Mouse (Mus musculus) G1E (cell line): ENCODE data around the gene Gng12. TPM values are rescaled to one million over a fixed set of nuclear protein-coding genes. Genes with fewer than 3 reads are reported as not detected.
"Not testable (repeated sequence)": the region's sequence is repeated elsewhere in the genome, so short reads cannot be mapped to it uniquely, and the experiment has no call there.

Experiments
- ATAC-seq: 2 replicates; pipeline ENCODE4 v1.8.0; 2016; ENCODE audit warnings: mild to moderate bottlenecking; ENCODE audit not compliant: insufficient number of reproducible peaks, poor library complexity, low FRiP score, severe bottlenecking; ENCODE audit errors: extremely low read depth
- DNase-seq: peaks from one replicate; pipeline ENCODE4 v3.0.0; 2012; ENCODE audit warnings: low spot score
- H3K27me3 ChIP-seq: 2 replicates; pipeline ENCODE4 v1.6.1; 2012; ENCODE audit warnings: mild to moderate bottlenecking, low read length, inconsistent platforms; ENCODE audit not compliant: insufficient read depth
- H3K36me3 ChIP-seq: replicated peaks from 2 replicates; pipeline ENCODE3; 2012; ENCODE audit warnings: mild to moderate bottlenecking, inconsistent platforms
- H3K4me1 ChIP-seq: 2 replicates; pipeline ENCODE4 v1.6.1; 2012; ENCODE audit warnings: low read depth, low read length, inconsistent platforms, mixed read lengths; ENCODE audit not compliant: insufficient read depth
- H3K4me3 ChIP-seq: 2 replicates; pipeline ENCODE4 v1.5.1; 2012; ENCODE audit warnings: low read depth, mild to moderate bottlenecking, inconsistent platforms, low read length, moderate library complexity, mixed read lengths
- H3K9me3 ChIP-seq: replicated peaks from 2 replicates; pipeline ENCODE4 v1.6.1; 2012; ENCODE audit warnings: inconsistent platforms
- CTCF ChIP-seq: IDR thresholded peaks from 2 replicates; pipeline ENCODE4 v1.5.1; 2012; ENCODE audit warnings: low read depth, low read length, inconsistent platforms, mixed read lengths
- GATA1 ChIP-seq: IDR thresholded peaks from 2 replicates; pipeline ENCODE4 v1.6.1; 2012; ENCODE audit warnings: borderline replicate concordance, low read length, inconsistent platforms, mixed read lengths
- GATA2 ChIP-seq: IDR thresholded peaks from 2 replicates; pipeline ENCODE4 v1.6.1; 2012; ENCODE audit warnings: low read depth, low read length, inconsistent platforms, borderline replicate concordance
- POLR2AphosphoS5 ChIP-seq: IDR thresholded peaks from 2 replicates; pipeline ENCODE4 v1.6.1; 2012; ENCODE audit warnings: low read depth, low read length, inconsistent platforms; ENCODE audit not compliant: insufficient replicate concordance
- TAL1 ChIP-seq: conservative IDR thresholded peaks from 2 replicates; pipeline ENCODE4 v1.6.1; 2012; ENCODE audit warnings: low read depth, low read length, inconsistent platforms, mixed read lengths
- polyA plus RNA-seq: library from polyadenylated mRNA; stranded (reverse); fragments of >175 nt; gene quantifications from 2 replicates; pipeline ENCODE4 v1.2.3, GENCODE M21; 2012
- total RNA-seq, 2 experiments: library from RNA; stranded (forward) in 1 of 2; stranded (reverse) in 1 of 2; fragments of 200-1000 nt in 1 of 2; fragments of >200 nt in 1 of 2; fragmentation: Nextera tagmentation in 1 of 2; gene quantifications; 2 replicates each; pipeline ENCODE4 v1.2.3; 2014 to 2017

Gng12 gene
- total and polyA plus RNA-seq, 3 experiments, result 0.11 to 0.53 TPM; not detected in 1

DNA sequence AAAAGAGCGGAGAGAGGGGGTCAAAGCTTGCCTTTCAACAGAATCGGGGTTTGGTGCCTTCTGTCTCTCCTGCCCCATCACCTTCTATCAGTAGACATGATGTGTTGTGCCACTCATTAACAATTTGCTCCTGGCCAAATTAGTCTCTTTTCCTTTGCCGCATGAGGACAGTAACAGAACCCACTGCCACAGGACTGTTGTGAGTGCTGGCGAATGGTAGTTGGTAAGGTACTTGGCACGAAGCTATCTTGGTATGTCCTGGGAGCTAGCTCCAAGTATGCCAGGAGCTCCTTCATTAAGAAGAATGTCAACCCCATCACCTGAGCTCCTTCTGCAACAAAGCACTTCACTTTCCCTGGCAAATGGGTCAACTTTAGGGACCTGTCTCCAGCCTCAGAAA lies 134.6 kb downstream of the Gng12 start:
- H3K27me3 ChIP-seq, result no peaks in the 10 kb centered on the region

GRCm38 (mm10) chr6:67032551-67032950 lies 136.4 kb downstream of the Gng12 start:
- peaks cover 47% of the 10 kb centered on the region for H3K4me1 ChIP-seq
- not testable (repeated sequence) for DNase-seq, ATAC-seq, H3K4me3 ChIP-seq, H3K27me3 ChIP-seq, H3K9me3 ChIP-seq, H3K36me3 ChIP-seq

More for the DNA sequence above, 134.6 kb downstream of the Gng12 start:
- ATAC-seq (no peak), DNase-seq (no peak)
- H3K36me3 ChIP-seq, result peaks cover 4% of the 10 kb centered on the region
- H3K4me3 ChIP-seq, result no peak overlapping the region
- H3K4me1 ChIP-seq, result peaks cover 56% of the 10 kb centered on the region
- TF ChIP-seq GATA1 (no peak), TAL1 (no peak), CTCF (no peak), GATA2 (no peak)
- no peaks in the 10 kb centered on the region for H3K9me3 ChIP-seq

DNA sequence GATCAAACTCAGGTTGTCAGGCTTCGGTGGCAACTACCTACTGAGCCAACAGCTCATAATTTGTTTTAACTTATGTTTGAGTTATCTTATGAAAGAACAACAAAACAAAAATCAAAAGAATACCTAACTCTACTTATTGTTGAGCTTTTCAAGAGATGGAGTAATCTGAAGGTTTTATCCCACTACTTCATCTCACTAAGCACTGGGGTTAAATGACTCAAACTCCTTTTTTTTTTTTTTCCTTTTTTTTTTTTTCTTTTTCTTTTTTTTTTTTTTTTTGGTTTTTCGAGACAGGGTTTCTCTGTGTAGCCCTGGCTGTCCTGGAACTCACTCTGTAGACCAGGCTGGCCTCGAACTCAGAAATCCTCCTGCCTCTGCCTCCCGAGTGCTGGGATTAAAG lies 136.8 kb downstream of the Gng12 start:
- peaks cover 48% of the 10 kb centered on the region for H3K4me1 ChIP-seq
- DNase-seq, H3K27me3 ChIP-seq, ATAC-seq, H3K36me3 ChIP-seq, H3K4me3 ChIP-seq, H3K9me3 ChIP-seq: not testable (repeated sequence)

DNA sequence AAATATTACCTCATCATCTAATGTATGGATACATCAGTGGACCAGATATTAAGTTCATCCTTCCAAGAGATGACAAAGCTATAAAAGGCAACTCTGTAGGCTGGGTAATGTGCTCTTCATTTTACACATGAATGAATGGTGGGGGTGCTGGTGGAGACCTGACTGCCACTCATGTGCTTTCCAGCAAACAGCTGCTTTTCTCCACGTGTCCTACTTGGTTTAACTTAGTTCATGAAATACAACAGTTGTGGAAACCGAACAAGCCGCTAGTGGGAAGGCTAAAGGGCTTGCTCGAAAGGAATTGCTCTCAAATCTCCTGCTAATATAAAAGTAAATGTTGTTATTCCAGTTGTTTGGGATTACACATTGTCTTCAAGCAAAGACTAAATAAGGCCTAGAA lies 137.4 kb downstream of the Gng12 start:
- no peak for ATAC-seq
- TF ChIP-seq CTCF, result no peak
- no peak for TF ChIP-seq GATA2
- TF ChIP-seq POLR2AphosphoS5, result no peak
- no peak for TF ChIP-seq TAL1
- no peak for TF ChIP-seq GATA1
- no peak overlapping the region; the same call in 1 of the 2 replicates for H3K4me3 ChIP-seq
- no peaks in the 10 kb centered on the region for H3K27me3 ChIP-seq
- no peak for DNase-seq
- no peaks in the 10 kb centered on the region for H3K9me3 ChIP-seq
- peaks cover 8% of the 10 kb centered on the region for H3K36me3 ChIP-seq
- peaks cover 49% of the 10 kb centered on the region for H3K4me1 ChIP-seq

DNA sequence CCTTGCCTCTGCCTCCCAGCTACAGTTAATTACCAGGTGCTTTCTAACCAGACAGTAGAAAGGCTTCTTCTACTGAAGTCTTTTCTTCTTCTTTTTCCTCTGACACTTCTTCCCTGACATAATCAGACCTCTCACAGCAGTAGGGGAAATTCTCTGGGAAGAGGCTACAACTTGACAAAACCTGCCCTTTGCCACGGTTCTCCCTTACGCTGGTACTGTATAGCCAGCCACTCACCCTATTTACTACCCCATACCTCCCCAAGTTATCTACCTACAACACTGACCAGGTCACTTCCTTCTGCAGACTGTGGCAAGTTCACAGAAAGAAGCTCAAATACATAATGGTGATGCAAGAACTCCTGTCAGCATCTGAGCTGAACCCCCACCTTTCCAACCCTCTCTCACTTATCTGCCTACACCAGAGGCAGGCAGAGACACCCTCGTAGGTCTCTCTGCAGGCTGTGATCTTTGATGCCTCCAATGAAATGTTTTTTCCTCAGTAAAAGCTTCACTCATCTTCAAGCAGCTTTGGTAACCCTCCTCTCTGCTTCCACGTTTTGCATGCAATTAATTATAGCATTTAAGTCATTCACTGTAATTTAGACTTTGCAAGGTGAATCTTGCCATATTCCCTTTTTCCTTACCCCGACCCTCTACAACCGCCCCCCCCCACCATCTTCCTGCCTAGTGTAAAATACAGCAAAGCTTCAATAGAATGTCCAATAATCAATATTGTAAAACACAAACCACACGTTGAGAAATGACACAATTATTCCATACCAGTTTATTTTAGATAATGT lies 138.3 kb downstream of the Gng12 start:
- Histone ChIP-seq H3K4me1 (peaks cover 46% of the 10 kb centered on the region), H3K27me3 (no peaks in the 10 kb centered on the region), H3K9me3 (no peaks in the 10 kb centered on the region), H3K4me3 (peak overlapping the region; percentile 42; the same call in 1 of the 2 replicates), H3K36me3 (peaks cover 11% of the 10 kb centered on the region)
- DNase-seq (peak; percentile 58), ATAC-seq (peak; percentile 50)
- TF ChIP-seq GATA1 (no peak), TAL1 (peak; percentile 87)

DNA sequence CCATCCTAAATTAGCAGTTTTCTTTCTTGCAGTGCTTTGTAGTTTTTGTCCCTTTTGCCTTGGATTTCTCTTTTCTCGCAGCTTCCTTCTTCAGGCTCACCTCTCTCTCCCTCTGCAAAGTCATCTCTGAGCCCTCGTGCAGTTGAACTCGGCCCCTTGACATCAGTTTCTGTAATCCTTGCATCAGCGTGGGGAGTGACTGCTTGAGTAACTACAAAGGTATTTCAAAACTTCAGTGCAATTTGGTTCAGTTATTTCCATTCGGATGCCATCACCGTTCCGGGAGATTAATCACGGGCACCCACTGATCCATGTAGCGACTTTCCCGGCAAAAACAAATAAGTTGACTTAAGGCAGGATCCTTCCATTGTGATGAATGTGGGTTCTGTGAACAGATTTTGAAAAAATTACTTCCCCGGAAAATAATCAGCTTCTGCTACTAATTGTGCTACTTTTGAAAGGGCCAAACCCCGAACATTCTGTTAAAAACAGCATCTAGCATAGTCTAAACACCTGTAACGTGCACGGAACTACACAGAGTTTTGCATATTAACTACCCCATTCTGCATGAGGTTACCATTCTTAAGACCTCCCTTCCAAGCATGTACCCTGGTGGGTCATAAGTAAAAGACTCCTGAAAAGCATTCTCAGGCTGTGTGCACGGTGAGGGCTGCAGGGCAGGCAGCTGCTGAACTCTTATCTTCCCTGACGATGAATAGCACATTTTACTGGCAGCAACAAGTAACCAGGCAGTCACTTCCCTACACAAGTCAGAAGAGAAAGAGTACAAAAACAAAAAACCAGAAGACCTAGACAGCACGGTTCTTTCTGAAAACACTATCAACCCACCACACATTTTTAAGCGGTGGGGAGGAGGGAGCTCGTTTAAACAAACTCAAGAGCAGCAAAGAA lies 139.4 kb downstream of the Gng12 start:
- no peaks in the 10 kb centered on the region for H3K9me3 ChIP-seq

More for the DNA sequence above, 139.4 kb downstream of the Gng12 start:
- Histone ChIP-seq H3K27me3 (no peaks in the 10 kb centered on the region), H3K4me1 (peaks cover 39% of the 10 kb centered on the region), H3K4me3 (peak overlapping the region; percentile 96), H3K36me3 (peaks cover 15% of the 10 kb centered on the region)
- ATAC-seq (0 out of 2 replicates have a peak, but pooled peaks have one; percentile 9), DNase-seq (no peak)
- TF ChIP-seq GATA2, result no peak
- TF ChIP-seq POLR2AphosphoS5, result no peak
- TF ChIP-seq GATA1, result no peak
- TF ChIP-seq CTCF, result no peak
- peak; percentile 35 for TF ChIP-seq TAL1
